Mouse (Mus musculus) G1E (cell line): ENCODE measurements around the gene Ahcyl2. TPM values are rescaled to one million over a fixed set of nuclear protein-coding genes. Genes with fewer than 3 reads are reported as not detected.

Experiments
- ATAC-seq: 2 replicates; pipeline ENCODE4 v1.8.0; 2016; ENCODE audit warnings: mild to moderate bottlenecking; ENCODE audit not compliant: insufficient number of reproducible peaks, poor library complexity, low FRiP score, severe bottlenecking; ENCODE audit errors: extremely low read depth
- DNase-seq: peaks from one replicate; pipeline ENCODE4 v3.0.0; 2012; ENCODE audit warnings: low spot score
- H3K27me3 ChIP-seq: 2 replicates; pipeline ENCODE4 v1.6.1; 2012; ENCODE audit warnings: mild to moderate bottlenecking, low read length, inconsistent platforms; ENCODE audit not compliant: insufficient read depth
- H3K36me3 ChIP-seq: replicated peaks from 2 replicates; pipeline ENCODE3; 2012; ENCODE audit warnings: mild to moderate bottlenecking, inconsistent platforms
- H3K4me1 ChIP-seq: 2 replicates; pipeline ENCODE4 v1.6.1; 2012; ENCODE audit warnings: low read depth, low read length, inconsistent platforms, mixed read lengths; ENCODE audit not compliant: insufficient read depth
- H3K4me3 ChIP-seq: 2 replicates; pipeline ENCODE4 v1.5.1; 2012; ENCODE audit warnings: low read depth, mild to moderate bottlenecking, inconsistent platforms, low read length, moderate library complexity, mixed read lengths
- H3K9me3 ChIP-seq: replicated peaks from 2 replicates; pipeline ENCODE4 v1.6.1; 2012; ENCODE audit warnings: inconsistent platforms
- CTCF ChIP-seq: IDR thresholded peaks from 2 replicates; pipeline ENCODE4 v1.5.1; 2012; ENCODE audit warnings: low read depth, low read length, inconsistent platforms, mixed read lengths
- GATA1 ChIP-seq: IDR thresholded peaks from 2 replicates; pipeline ENCODE4 v1.6.1; 2012; ENCODE audit warnings: borderline replicate concordance, low read length, inconsistent platforms, mixed read lengths
- GATA2 ChIP-seq: IDR thresholded peaks from 2 replicates; pipeline ENCODE4 v1.6.1; 2012; ENCODE audit warnings: low read depth, low read length, inconsistent platforms, borderline replicate concordance
- POLR2AphosphoS5 ChIP-seq: IDR thresholded peaks from 2 replicates; pipeline ENCODE4 v1.6.1; 2012; ENCODE audit warnings: low read depth, low read length, inconsistent platforms; ENCODE audit not compliant: insufficient replicate concordance
- TAL1 ChIP-seq: conservative IDR thresholded peaks from 2 replicates; pipeline ENCODE4 v1.6.1; 2012; ENCODE audit warnings: low read depth, low read length, inconsistent platforms, mixed read lengths
- polyA plus RNA-seq: library from polyadenylated mRNA; stranded (reverse); fragments of >175 nt; gene quantifications from 2 replicates; pipeline ENCODE4 v1.2.3, GENCODE M21; 2012
- total RNA-seq, 2 experiments: library from RNA; stranded (forward) in 1 of 2; stranded (reverse) in 1 of 2; fragments of 200-1000 nt in 1 of 2; fragments of >200 nt in 1 of 2; fragmentation: Nextera tagmentation in 1 of 2; gene quantifications; 2 replicates each; pipeline ENCODE4 v1.2.3; 2014 to 2017

Ahcyl2 gene
- total and polyA plus RNA-seq, 3 experiments = 21.7 to 81.5 (median 45.0) TPM

DNA sequence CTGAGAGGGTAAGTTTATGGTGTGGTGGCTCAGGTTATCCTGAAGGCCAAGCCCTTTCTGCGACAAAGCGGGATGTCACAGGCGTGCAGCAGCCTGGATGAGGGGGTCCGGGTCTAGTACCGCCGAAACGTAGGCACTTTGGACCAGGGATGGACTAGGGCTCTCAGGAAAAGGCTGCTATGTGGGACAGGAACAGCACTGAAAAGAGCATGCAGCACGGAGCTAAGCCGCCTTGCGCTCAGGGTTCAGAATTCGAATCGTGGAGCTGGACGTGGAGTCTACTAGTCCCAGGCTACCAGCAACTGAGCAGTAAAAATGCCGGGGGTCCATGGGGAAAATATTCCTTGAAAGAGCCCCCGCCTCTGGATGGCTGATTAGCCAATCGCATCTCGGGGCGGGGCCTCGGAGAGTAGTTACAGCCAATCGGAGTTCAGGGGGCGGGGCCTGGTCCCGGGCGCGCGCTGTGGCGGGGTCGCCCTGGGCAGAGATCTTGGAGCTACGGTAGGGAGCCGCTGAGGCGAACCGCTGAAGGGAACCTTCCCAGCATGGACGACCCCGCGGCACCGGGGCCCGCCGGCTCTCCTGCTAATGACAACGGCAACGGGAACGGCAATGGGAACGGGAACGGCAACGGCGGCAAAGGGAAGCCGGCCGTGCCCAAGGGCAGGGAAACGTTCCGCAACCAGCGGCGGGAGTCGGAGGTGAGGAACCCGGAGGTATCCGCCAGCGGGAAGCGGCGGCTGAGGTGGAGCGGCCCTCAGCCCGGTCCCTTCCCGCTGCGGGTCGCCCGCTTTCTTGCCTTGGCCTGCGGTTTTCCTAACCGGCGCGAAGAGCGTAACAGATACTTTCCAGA is 148.9 kb downstream of the Ahcyl2 start, which contains the start of gene Strip2:
Strip2 (plus strand) TSS at position 483 of the 853 bp plus-strand sequence.
- peaks cover 2% of the 10 kb centered on the region for H3K36me3 ChIP-seq

DNA sequence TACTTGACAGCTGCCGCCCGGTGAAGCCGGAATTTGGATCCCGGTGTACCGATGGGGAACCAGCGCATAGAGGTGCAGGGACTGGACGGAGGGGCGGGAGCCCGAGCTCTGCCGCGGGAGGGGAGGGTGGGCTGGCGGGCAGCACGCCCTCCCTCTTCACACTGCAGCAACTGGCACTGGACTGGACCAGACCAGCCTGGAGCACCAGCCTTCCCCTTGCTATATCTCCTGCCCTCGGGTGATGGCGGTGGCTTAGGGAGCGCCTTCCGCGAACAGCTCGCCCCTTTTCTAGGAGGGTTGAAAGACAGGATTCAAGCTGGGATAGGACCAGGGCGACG is 149.5 kb downstream of the Ahcyl2 start:
- Histone ChIP-seq H3K27me3 (peaks cover 26% of the 10 kb centered on the region), H3K4me3 (peak overlapping the region; percentile 90), H3K36me3 (peaks cover under 1% of the 10 kb centered on the region), H3K4me1 (peaks cover 16% of the 10 kb centered on the region), H3K9me3 (no peaks in the 10 kb centered on the region)
- ATAC-seq (no peak), DNase-seq (peak; percentile 37)
- TF ChIP-seq GATA1 = no peak

More for the DNA sequence above, 148.9 kb downstream of the Ahcyl2 start, which contains the start of gene Strip2:
- H3K9me3 ChIP-seq = no peaks in the 10 kb centered on the region
- DNase-seq (peak; percentile 91), ATAC-seq (peak; percentile 93)
- no peak for TF ChIP-seq TAL1
- no peak for TF ChIP-seq GATA2
- no peak for TF ChIP-seq CTCF
- peaks cover 16% of the 10 kb centered on the region for H3K4me1 ChIP-seq
- peak within 1 kb of the TSS; percentile 90 for H3K4me3 ChIP-seq
- peaks cover 26% of the 10 kb centered on the region for H3K27me3 ChIP-seq

DNA sequence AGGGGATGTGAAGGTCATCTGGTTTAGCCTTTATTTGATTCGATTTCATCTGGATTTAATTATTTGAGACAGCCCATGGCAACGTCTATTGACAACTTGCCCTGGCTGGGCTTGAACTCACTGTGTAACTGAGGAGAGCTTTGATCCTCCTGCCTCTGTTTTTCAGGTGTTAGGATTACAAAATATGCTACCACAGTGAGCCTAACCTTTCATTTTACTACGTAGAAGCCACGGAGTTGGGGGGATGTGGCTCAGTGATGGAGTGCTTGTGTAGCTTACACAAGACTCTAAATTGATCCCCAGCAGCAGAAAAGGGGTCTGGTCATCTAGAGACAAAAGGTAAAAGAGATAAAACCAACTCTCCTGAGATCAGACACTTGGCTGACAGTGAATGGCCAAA is 150.1 kb downstream of the Ahcyl2 start:
- DNase-seq (no peak), ATAC-seq (no peak)
- Histone ChIP-seq H3K27me3 (peaks cover 26% of the 10 kb centered on the region), H3K4me3 (no peak overlapping the region; the same call in 1 of the 2 replicates), H3K4me1 (peaks cover 16% of the 10 kb centered on the region), H3K36me3 (no peaks in the 10 kb centered on the region), H3K9me3 (no peaks in the 10 kb centered on the region)
- no peak for TF ChIP-seq CTCF
- no peak for TF ChIP-seq GATA1
- TF ChIP-seq TAL1 = no peak
- TF ChIP-seq POLR2AphosphoS5 = no peak

DNA sequence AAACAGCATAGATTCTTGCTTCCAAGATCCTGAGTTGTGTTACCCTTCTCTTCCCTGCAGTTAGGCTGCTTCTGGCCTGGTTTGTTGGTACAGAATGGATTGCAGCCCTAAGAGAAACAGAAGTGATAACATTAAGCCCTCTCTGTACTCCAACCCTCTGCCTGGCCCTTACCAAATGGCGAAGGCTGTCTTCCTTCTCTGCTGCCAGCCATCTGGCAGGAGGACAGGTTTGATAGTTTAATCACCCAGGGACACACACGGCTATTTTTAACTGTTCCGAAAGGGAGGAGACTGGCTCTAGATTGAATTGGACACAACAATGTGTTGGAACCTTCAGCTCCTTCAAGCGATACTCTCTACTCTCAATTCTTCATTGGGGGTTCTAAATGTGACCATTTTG is 155.7 kb downstream of the Ahcyl2 start:
- no peak for DNase-seq
- TF ChIP-seq CTCF (no peak), GATA1 (no peak), POLR2AphosphoS5 (no peak), GATA2 (no peak), TAL1 (no peak)
- no peak overlapping the region for H3K4me3 ChIP-seq
- ATAC-seq = no peak
- H3K9me3 ChIP-seq = no peaks in the 10 kb centered on the region
- H3K36me3 ChIP-seq = no peaks in the 10 kb centered on the region
- peaks cover 51% of the 10 kb centered on the region for H3K27me3 ChIP-seq
- H3K4me1 ChIP-seq = no peaks in the 10 kb centered on the region

DNA sequence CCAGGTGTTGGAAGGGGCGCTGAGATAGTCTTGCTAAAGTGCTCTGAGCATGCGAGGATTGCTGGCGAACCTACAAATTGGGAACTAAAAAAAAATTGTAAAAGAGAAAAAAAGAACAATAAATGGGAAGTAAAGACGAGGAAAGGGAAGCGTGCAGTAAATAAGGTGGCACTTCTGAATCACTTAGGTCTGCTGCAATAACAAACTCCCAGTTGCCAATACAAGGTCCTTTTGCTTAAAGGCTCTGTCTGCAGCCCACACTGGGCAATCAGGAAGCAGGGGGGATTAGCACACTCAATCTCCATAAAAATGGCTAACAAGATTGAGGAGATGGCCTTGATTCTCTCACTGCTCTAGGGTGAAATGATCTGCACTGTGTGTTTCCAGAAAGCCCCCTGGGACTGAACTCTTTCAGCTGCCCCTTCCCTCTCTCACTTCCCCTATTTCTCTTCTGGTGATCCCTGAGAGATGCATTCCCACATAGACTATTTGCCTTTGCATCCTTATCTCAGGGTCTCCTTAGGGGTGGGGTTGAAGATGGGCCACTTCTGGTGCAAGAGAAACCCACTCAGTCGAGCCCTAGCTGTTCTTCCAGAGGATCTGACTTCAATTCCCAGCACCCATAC is 157.9 kb downstream of the Ahcyl2 start:
- Histone ChIP-seq H3K9me3 (no peaks in the 10 kb centered on the region), H3K36me3 (no peaks in the 10 kb centered on the region), H3K4me1 (no peaks in the 10 kb centered on the region), H3K27me3 (peaks cover 41% of the 10 kb centered on the region), H3K4me3 (no peak overlapping the region)
- no peak for ATAC-seq
- TF ChIP-seq POLR2AphosphoS5 (no peak), TAL1 (no peak), GATA2 (no peak), GATA1 (no peak), CTCF (no peak)
- DNase-seq = no peak

DNA sequence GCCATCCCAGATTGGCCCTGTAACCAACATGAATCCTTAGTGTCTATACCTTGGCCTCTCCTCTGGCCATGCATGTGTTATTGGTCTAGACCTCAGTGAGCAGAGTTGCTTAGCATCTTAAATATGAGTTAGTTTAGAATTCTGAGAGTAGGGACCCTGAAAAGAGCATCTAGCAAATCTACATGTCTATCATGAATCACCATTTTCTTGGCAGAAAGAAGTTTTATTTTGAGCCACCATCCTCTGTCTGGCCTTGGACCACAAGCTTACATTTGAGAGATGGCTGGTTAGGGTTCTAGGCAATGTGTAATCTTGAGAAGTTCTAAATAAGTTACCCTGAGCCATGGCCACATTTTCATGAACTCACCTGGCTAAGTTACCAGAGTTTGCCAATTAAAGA is 162.3 kb downstream of the Ahcyl2 start:
- Histone ChIP-seq H3K4me1 (no peaks in the 10 kb centered on the region), H3K36me3 (no peaks in the 10 kb centered on the region), H3K9me3 (no peaks in the 10 kb centered on the region), H3K27me3 (peaks cover 40% of the 10 kb centered on the region), H3K4me3 (no peak overlapping the region)
- ATAC-seq (no peak), DNase-seq (no peak)
- TF ChIP-seq GATA1 = no peak
- TF ChIP-seq GATA2 = no peak
- no peak for TF ChIP-seq TAL1
- TF ChIP-seq CTCF = no peak
